Mouse (Mus musculus): ENCODE measurements around the gene Slc41a1. TPM values are rescaled to one million over a fixed set of nuclear protein-coding genes. Genes with fewer than 3 reads are reported as not detected.
"Not testable (repeated sequence)": the region's sequence is repeated elsewhere in the genome, so short reads cannot be mapped to it uniquely, and the experiment has no call there.

The Slc41a1 gene
- polyA plus RNA-seq, 1 experiment = 22.4 TPM

DNA sequence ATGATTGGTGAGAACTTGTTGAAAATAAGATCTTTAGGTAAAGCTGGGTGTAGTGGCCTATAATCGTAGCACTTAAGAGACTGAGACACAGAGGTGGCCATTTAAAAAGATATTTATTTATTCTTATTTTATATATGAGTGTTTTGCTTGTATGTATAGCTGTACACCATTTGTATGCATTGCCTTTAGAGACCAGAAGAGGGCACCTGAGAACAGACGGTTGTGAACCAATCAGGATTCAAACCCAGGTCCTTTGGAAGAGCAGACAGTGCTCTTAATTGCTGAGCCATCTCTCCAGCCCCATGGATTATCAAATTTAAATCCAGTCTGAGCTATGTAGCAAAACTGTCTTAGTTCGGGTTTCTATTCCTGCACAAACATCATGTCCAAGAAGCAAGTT lies 13.1 kb upstream of the Slc41a1 start:
- H3K27me3 ChIP-seq (replicated peaks; ENCODE audit: control insufficient read depth, insufficient read depth, low read length) = no peaks in the 10 kb centered on the region
- no peaks in the 10 kb centered on the region for H3K4me1 ChIP-seq (ENCODE audit: control insufficient read depth, insufficient read depth, low read length)
- 87% methylated on average over 3 of the region's 3 CpGs for WGBS
- no peak for DNase-seq
- TF ChIP-seq CTCF (conservative IDR thresholded peaks at IDR 0.05; ENCODE audit: insufficient read depth, insufficient read length, low read depth, low read length) (0 out of 2 replicates have a peak, but pooled peaks have one; percentile 1), POLR2A (IDR thresholded peaks at IDR 0.05; ENCODE audit: low read depth, low read length) (no peak)
- no peak overlapping the region for H3K27ac ChIP-seq (ENCODE audit: insufficient read depth, low read depth, low read length)
- H3K4me3 ChIP-seq (ENCODE audit: insufficient read depth, low read depth, low read length) = no peak overlapping the region
- no peaks in the 10 kb centered on the region for H3K36me3 ChIP-seq (ENCODE audit: control insufficient read depth, insufficient read depth, low read length)

GRCm38 (mm10) chr1:131816886-131817285 lies 10.4 kb upstream of the Slc41a1 start:
- no peak overlapping the region for H3K27ac ChIP-seq (ENCODE audit: insufficient read depth, low read depth, low read length)

DNA sequence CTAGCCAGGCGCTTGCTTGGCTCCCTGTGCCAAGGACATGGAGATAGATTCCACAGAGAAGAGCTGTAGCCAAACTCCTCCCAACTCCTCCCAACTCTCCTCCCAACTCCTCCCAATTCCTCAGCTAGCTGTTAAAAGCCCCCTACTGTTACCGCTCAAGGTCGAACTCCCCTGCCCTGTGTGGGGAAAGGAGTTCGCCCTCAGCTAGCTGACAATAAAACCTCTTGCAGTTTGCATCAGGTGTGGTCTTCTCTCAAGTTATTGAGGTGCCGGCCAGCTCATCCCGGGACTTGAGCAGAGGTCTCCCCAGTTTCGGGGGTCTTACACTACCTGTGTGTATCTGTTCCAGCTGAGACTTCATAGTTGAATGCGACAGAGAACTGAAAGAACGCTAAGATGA lies 6.9 kb upstream of the Slc41a1 start:
- not testable (repeated sequence) for H3K4me3 ChIP-seq (ENCODE audit: insufficient read depth, low read depth, low read length); H3K27me3 ChIP-seq (replicated peaks; ENCODE audit: control insufficient read depth, insufficient read depth, low read length); H3K36me3 ChIP-seq (ENCODE audit: control insufficient read depth, insufficient read depth, low read length); H3K4me1 ChIP-seq (ENCODE audit: control insufficient read depth, insufficient read depth, low read length); DNase-seq; H3K27ac ChIP-seq (ENCODE audit: insufficient read depth, low read depth, low read length)
- 84% methylated on average over 9 of the region's 9 CpGs for WGBS

More at GRCm38 (mm10) chr1:131816886-131817285, 10.4 kb upstream of the Slc41a1 start:
- 80% methylated on average over 6 of the region's 6 CpGs for WGBS
- no peak for DNase-seq
- Histone ChIP-seq H3K4me3 (ENCODE audit: insufficient read depth, low read depth, low read length) (no peak overlapping the region), H3K36me3 (ENCODE audit: control insufficient read depth, insufficient read depth, low read length) (no peaks in the 10 kb centered on the region), H3K4me1 (ENCODE audit: control insufficient read depth, insufficient read depth, low read length) (no peaks in the 10 kb centered on the region), H3K27me3 (replicated peaks; ENCODE audit: control insufficient read depth, insufficient read depth, low read length) (no peaks in the 10 kb centered on the region)
- TF ChIP-seq CTCF (conservative IDR thresholded peaks at IDR 0.05; ENCODE audit: insufficient read depth, insufficient read length, low read depth, low read length) (no peak), POLR2A (IDR thresholded peaks at IDR 0.05; ENCODE audit: low read depth, low read length) (no peak)

- no peaks in the 10 kb centered on the region for H3K4me1 ChIP-seq (ENCODE audit: control insufficient read depth, insufficient read depth, low read length)
- WGBS = 70% methylated on average over 10 of the region's 10 CpGs
- TF ChIP-seq CTCF (conservative IDR thresholded peaks at IDR 0.05; ENCODE audit: insufficient read depth, insufficient read length, low read depth, low read length) (no peak), POLR2A (IDR thresholded peaks at IDR 0.05; ENCODE audit: low read depth, low read length) (no peak)
These were observed 6.4 kb upstream of the Slc41a1 start for GRCm38 (mm10) chr1:131820887-131821328.

DNA sequence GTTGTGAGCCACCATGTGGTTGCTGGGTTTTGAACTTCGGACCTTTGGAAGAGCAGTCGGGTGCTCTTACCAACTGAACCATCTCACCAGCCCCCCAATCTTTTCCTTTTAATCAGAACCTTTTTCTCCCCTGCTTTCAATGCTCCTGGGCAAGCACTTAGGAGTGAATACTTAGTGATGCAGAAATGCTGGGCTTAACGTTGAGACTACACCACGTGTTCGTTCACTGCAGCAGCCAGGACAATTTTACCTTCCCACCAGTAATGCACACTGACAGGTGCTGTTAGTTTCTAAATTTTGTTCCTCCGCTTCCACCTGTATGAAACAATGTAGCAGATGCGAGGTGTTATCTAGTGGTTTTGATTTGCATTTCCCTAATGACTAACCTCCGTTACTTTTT lies 5.0 kb upstream of the Slc41a1 start:
- no peaks in the 10 kb centered on the region for H3K27me3 ChIP-seq (replicated peaks; ENCODE audit: control insufficient read depth, insufficient read depth, low read length)
- TF ChIP-seq CTCF (conservative IDR thresholded peaks at IDR 0.05; ENCODE audit: insufficient read depth, insufficient read length, low read depth, low read length) (no peak), POLR2A (IDR thresholded peaks at IDR 0.05; ENCODE audit: low read depth, low read length) (no peak)
- H3K27ac ChIP-seq (ENCODE audit: insufficient read depth, low read depth, low read length) = no peak overlapping the region
- no peaks in the 10 kb centered on the region for H3K4me1 ChIP-seq (ENCODE audit: control insufficient read depth, insufficient read depth, low read length)
- DNase-seq = no peak
- no peak overlapping the region for H3K4me3 ChIP-seq (ENCODE audit: insufficient read depth, low read depth, low read length)
- WGBS = 71% methylated on average over 8 of the region's 8 CpGs
- H3K36me3 ChIP-seq (ENCODE audit: control insufficient read depth, insufficient read depth, low read length) = no peaks in the 10 kb centered on the region

More at GRCm38 (mm10) chr1:131820887-131821328, 6.4 kb upstream of the Slc41a1 start:
- no peaks in the 10 kb centered on the region for H3K27me3 ChIP-seq (replicated peaks; ENCODE audit: control insufficient read depth, insufficient read depth, low read length)
- no peak overlapping the region for H3K27ac ChIP-seq (ENCODE audit: insufficient read depth, low read depth, low read length)
- no peaks in the 10 kb centered on the region for H3K36me3 ChIP-seq (ENCODE audit: control insufficient read depth, insufficient read depth, low read length)
- no peak overlapping the region for H3K4me3 ChIP-seq (ENCODE audit: insufficient read depth, low read depth, low read length)
- DNase-seq = no peak

- 100% methylated on average over 1 of the region's 1 CpGs for WGBS
These were observed 4.3 kb upstream of the Slc41a1 start for GRCm38 (mm10) chr1:131822856-131823492.

DNA sequence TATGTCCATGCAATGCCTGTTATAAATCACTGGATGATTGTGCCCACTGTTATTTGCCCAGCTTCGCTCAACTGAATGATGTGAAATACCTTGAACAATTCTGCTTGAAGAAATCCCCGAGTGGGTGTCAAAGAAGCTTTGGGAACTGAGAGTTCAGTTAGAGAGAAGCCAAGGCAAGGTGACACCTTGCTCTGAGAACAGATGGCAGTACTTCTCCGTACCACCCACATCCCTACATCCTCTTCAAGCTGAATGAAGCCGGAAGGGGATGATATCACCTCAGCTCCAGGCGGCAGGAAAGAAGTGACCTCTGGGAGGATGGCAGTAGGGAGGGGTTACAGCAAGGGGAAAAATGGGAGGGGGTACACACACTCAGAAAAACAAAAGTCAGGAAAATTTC lies 3.7 kb upstream of the Slc41a1 start:
- Histone ChIP-seq H3K27ac (ENCODE audit: insufficient read depth, low read depth, low read length) (no peak overlapping the region), H3K36me3 (ENCODE audit: control insufficient read depth, insufficient read depth, low read length) (no peaks in the 10 kb centered on the region), H3K4me3 (ENCODE audit: insufficient read depth, low read depth, low read length) (no peak overlapping the region), H3K27me3 (replicated peaks; ENCODE audit: control insufficient read depth, insufficient read depth, low read length) (no peaks in the 10 kb centered on the region), H3K4me1 (ENCODE audit: control insufficient read depth, insufficient read depth, low read length) (no peaks in the 10 kb centered on the region)
- TF ChIP-seq CTCF (conservative IDR thresholded peaks at IDR 0.05; ENCODE audit: insufficient read depth, insufficient read length, low read depth, low read length) (no peak), POLR2A (IDR thresholded peaks at IDR 0.05; ENCODE audit: low read depth, low read length) (no peak)
- no peak for DNase-seq
- WGBS = 53% methylated on average over 5 of the region's 5 CpGs

More at GRCm38 (mm10) chr1:131822856-131823492, 4.3 kb upstream of the Slc41a1 start:
- no peak overlapping the region for H3K27ac ChIP-seq (ENCODE audit: insufficient read depth, low read depth, low read length)
- no peak for TF ChIP-seq CTCF (conservative IDR thresholded peaks at IDR 0.05; ENCODE audit: insufficient read depth, insufficient read length, low read depth, low read length)
- TF ChIP-seq POLR2A (IDR thresholded peaks at IDR 0.05; ENCODE audit: low read depth, low read length) = no peak
- H3K36me3 ChIP-seq (ENCODE audit: control insufficient read depth, insufficient read depth, low read length) = no peaks in the 10 kb centered on the region
- H3K27me3 ChIP-seq (replicated peaks; ENCODE audit: control insufficient read depth, insufficient read depth, low read length) = no peaks in the 10 kb centered on the region
- no peak for DNase-seq
- no peak overlapping the region for H3K4me3 ChIP-seq (ENCODE audit: insufficient read depth, low read depth, low read length)
- no peaks in the 10 kb centered on the region for H3K4me1 ChIP-seq (ENCODE audit: control insufficient read depth, insufficient read depth, low read length)
